Mouse (Mus musculus) Patski (cell line): Measurements from ENCODE around the gene Irak1. TPM values are rescaled to one million over a fixed set of nuclear protein-coding genes. Genes with fewer than 3 reads are reported as not detected.
A peak's percentile ranks its signal among the peaks of the same experiment; 100 is the strongest.

ENCODE experiments used
- ATAC-seq: fragments of 100-300 bp; one replicate; pipeline ENCODE4 v1.8.0; 2021
- CTCF ChIA-PET: fragments of 350-600 bp; sonication (Branson Sonifier 250); formaldehyde crosslinking; loops from one replicate; lab custom pipeline; 2022; ENCODE audit warnings: inconsistent platforms; lab: Charles Lee
- POLR2A ChIA-PET: fragments of 350-600 bp; sonication (Branson Sonifier 250); formaldehyde crosslinking; loops from one replicate; lab custom pipeline; 2022; ENCODE audit warnings: antibody characterized with exemption, inconsistent platforms; lab: Charles Lee
- DNase-seq: peaks from one replicate; pipeline ENCODE4 v3.0.0-alpha.2; 2011; ENCODE audit warnings: low read depth, low spot score
- H3K27me3 ChIP-seq: fragments of 371-371 bp; one replicate; pipeline ENCODE4 v1.5.1; 2021
- CTCF ChIP-seq: fragments of 100-300 bp; IDR thresholded peaks from one replicate; pipeline ENCODE4 v1.5.1; 2021
- in situ Hi-C: fragments of 300-500 bp; cut with MboI; formaldehyde crosslinking; loops from 3 replicates; pipeline ENCODE4 v1.11.1; 2018; ENCODE audit warnings: low pct_unique_long_range_greater_than_20kb, mixed read lengths
- polyA plus RNA-seq: library from polyadenylated mRNA; unstranded; gene quantifications from one replicate; pipeline ENCODE4 v1.2.3, GENCODE M21; 2021

Gene Irak1
- 106 TPM for polyA plus RNA-seq

- peak; percentile 90 for ATAC-seq
- ChIA-PET CTCF (interaction anchor here (1.0 to 2.6 kb wide), 8 partner anchors 9 to 54 kb away, joined by 3 to 10 read pairs (median 3); no protein-coding TSS in a partner anchor), POLR2A (interaction anchor here (0.6 to 1.4 kb wide), 5 partner anchors 8 to 109 kb away, joined by 3 to 5 read pairs (median 4); partner anchors contain the start of gene Hcfc1)
- no peak for TF ChIP-seq CTCF
- DNase-seq, result no peak
- H3K27me3 ChIP-seq, result peaks cover 3% of the 10 kb centered on the region
- in situ Hi-C loops, result loop anchor here (5.0 to 10.0 kb wide), 2 partner anchors 56 to 391 kb away; partner anchors contain the start of gene Hcfc1
Measured at GRCm38 (mm10) chrX:74023188-74024049, at the start of gene Irak1. TSS of gene Irak1 (minus strand) at chrX:74023918.

GRCm38 (mm10) chrX:74070794-74071193 is 47.1 kb upstream of the Irak1 start:
- POLR2A ChIA-PET, result interaction anchor here (0.6 to 1.0 kb wide), 2 partner anchors 14 to 24 kb away, joined by 3 to 5 read pairs; no protein-coding TSS in a partner anchor
- in situ Hi-C loops, result no loop called here
- H3K27me3 ChIP-seq, result peaks cover 38% of the 10 kb centered on the region
- ATAC-seq (no peak), DNase-seq (no peak)
- TF ChIP-seq CTCF, result no peak
- CTCF ChIA-PET, result interaction anchor here (0.9 to 2.0 kb wide), 3 partner anchors 26 to 102 kb away, joined by 3 to 4 read pairs (median 3); partner anchors contain the start of gene Irak1

GRCm38 (mm10) chrX:74067891-74068290 is 44.2 kb upstream of the Irak1 start:
- CTCF ChIA-PET, result no interaction called here
- POLR2A ChIA-PET, result no interaction called here
- peaks cover 43% of the 10 kb centered on the region for H3K27me3 ChIP-seq
- ATAC-seq (no peak), DNase-seq (no peak)
- no peak for TF ChIP-seq CTCF
- in situ Hi-C loops, result no loop called here

- POLR2A ChIA-PET, result no interaction called here
- CTCF ChIA-PET, result interaction anchor here (0.7 to 1.5 kb wide), 4 partner anchors 11 to 41 kb away, joined by 3 to 4 read pairs (median 3); no protein-coding TSS in a partner anchor
- ATAC-seq (no peak), DNase-seq (no peak)
- no peak for TF ChIP-seq CTCF
- H3K27me3 ChIP-seq, result peaks cover 12% of the 10 kb centered on the region
- in situ Hi-C loops, result no loop called here
Measured at GRCm38 (mm10) chrX:74045107-74045506, 21.4 kb upstream of the Irak1 start.

- peaks cover 12% of the 10 kb centered on the region for H3K27me3 ChIP-seq
- DNase-seq (no peak), ATAC-seq (no peak)
- in situ Hi-C loops, result no loop called here
- TF ChIP-seq CTCF, result no peak
- POLR2A ChIA-PET, result no interaction called here
- CTCF ChIA-PET, result interaction anchor here (1.4 kb wide), 1 partner anchor 14 kb away, joined by 3 read pairs; no protein-coding TSS in a partner anchor
Measured at GRCm38 (mm10) chrX:74037702-74038375, 14.1 kb upstream of the Irak1 start.

GRCm38 (mm10) chrX:74030000-74030399 is 6.3 kb upstream of the Irak1 start:
- in situ Hi-C loops, result loop anchor here (10.0 kb wide), 1 partner anchor 385 kb away; no protein-coding TSS in a partner anchor
- no peak for ATAC-seq
- ChIA-PET POLR2A (no interaction called here), CTCF (no interaction called here)
- no peak for TF ChIP-seq CTCF
- no peak for DNase-seq
- peaks cover 12% of the 10 kb centered on the region for H3K27me3 ChIP-seq

- POLR2A ChIA-PET, result interaction anchor here (1.1 to 1.4 kb wide), 4 partner anchors 7 to 57 kb away, joined by 3 to 5 read pairs (median 4); partner anchors contain the start of gene Hcfc1
- CTCF ChIA-PET, result interaction anchor here (1.2 to 1.7 kb wide), 4 partner anchors 16 to 55 kb away, joined by 3 to 7 read pairs (median 4); no protein-coding TSS in a partner anchor
- H3K27me3 ChIP-seq, result peaks cover 3% of the 10 kb centered on the region
- DNase-seq, result no peak
- in situ Hi-C loops, result loop anchor here (5.0 to 10.0 kb wide), 2 partner anchors 55 to 392 kb away; partner anchors contain the start of gene Hcfc1
- no peak for TF ChIP-seq CTCF
- no peak for ATAC-seq
Measured at GRCm38 (mm10) chrX:74022795-74023187, 927 bp downstream of the Irak1 start.

- ChIA-PET CTCF (interaction anchor here (0.7 to 0.8 kb wide), 4 partner anchors 9 to 579 kb away, joined by 3 read pairs; partner anchors contain the start of genes Irak1 and Trex2), POLR2A (interaction anchor here (0.7 to 1.2 kb wide), 4 partner anchors 9 to 70 kb away, joined by 3 to 5 read pairs (median 4); partner anchors contain the start of genes Hcfc1 and Irak1)
- peaks cover 5% of the 10 kb centered on the region for H3K27me3 ChIP-seq
- DNase-seq (no peak), ATAC-seq (peak; percentile 31)
- in situ Hi-C loops, result no loop called here
- no peak for TF ChIP-seq CTCF
Measured at GRCm38 (mm10) chrX:74014597-74014996, 9.1 kb downstream of the Irak1 start.

- CTCF ChIA-PET, result no interaction called here
- ATAC-seq (no peak), DNase-seq (no peak)
- TF ChIP-seq CTCF, result no peak
- in situ Hi-C loops, result no loop called here
- H3K27me3 ChIP-seq, result peaks cover 8% of the 10 kb centered on the region
- POLR2A ChIA-PET, result no interaction called here
Measured at GRCm38 (mm10) chrX:74008063-74008462, 15.7 kb downstream of the Irak1 start.

- TF ChIP-seq CTCF, result no peak
- in situ Hi-C loops, result no loop called here
- CTCF ChIA-PET, result interaction anchor here (1.0 to 1.6 kb wide), 2 partner anchors 9 to 15 kb away, joined by 3 to 4 read pairs; no protein-coding TSS in a partner anchor
Measured at GRCm38 (mm10) chrX:74006401-74006800, 17.3 kb downstream of the Irak1 start.

More at GRCm38 (mm10) chrX:74006401-74006800, 17.3 kb downstream of the Irak1 start:
- no peak for ATAC-seq
- no peak for DNase-seq
- POLR2A ChIA-PET, result no interaction called here
- peaks cover 4% of the 10 kb centered on the region for H3K27me3 ChIP-seq
